Mouse (Mus musculus): Measurements from ENCODE around the gene Zp1. TPM values are rescaled to one million over a fixed set of nuclear protein-coding genes. Genes with fewer than 3 reads are reported as not detected.

Gene Zp1
- not detected in 2 replicates for total RNA-seq (2017)

GRCm38 (mm10) chr19:10920532-10920931, at the start of gene Zp1:
TSS of gene Zp1 (minus strand) at chr19:10920632.
- no peak for ATAC-seq (replicated peaks in 1 of 2; ENCODE audit: insufficient read depth in 1 of 2, low FRiP score in 2 of 2, low TSS enrichment in 1 of 2, low read depth in 1 of 2, poor library complexity in 2 of 2, severe bottlenecking in 2 of 2)

GRCm38 (mm10) chr19:10968578-10968977, 48.1 kb upstream of the Zp1 start:
- ATAC-seq (replicated peaks in 1 of 2; ENCODE audit: insufficient read depth in 1 of 2, low FRiP score in 2 of 2, low TSS enrichment in 1 of 2, low read depth in 1 of 2, poor library complexity in 2 of 2, severe bottlenecking in 2 of 2), result no peak

- ATAC-seq (replicated peaks in 1 of 2; ENCODE audit: insufficient read depth in 1 of 2, low FRiP score in 2 of 2, low TSS enrichment in 1 of 2, low read depth in 1 of 2, poor library complexity in 2 of 2, severe bottlenecking in 2 of 2), result no peak
Observed at GRCm38 (mm10) chr19:10965721-10966120, 45.3 kb upstream of the Zp1 start.

- ATAC-seq (replicated peaks in 1 of 2; ENCODE audit: insufficient read depth in 1 of 2, low FRiP score in 2 of 2, low TSS enrichment in 1 of 2, low read depth in 1 of 2, poor library complexity in 2 of 2, severe bottlenecking in 2 of 2), result no peak
Observed at GRCm38 (mm10) chr19:10959978-10960346, 39.5 kb upstream of the Zp1 start.

- ATAC-seq (replicated peaks in 1 of 2; ENCODE audit: insufficient read depth in 1 of 2, low FRiP score in 2 of 2, low TSS enrichment in 1 of 2, low read depth in 1 of 2, poor library complexity in 2 of 2, severe bottlenecking in 2 of 2), result peak; percentile 78 to 90
Observed at GRCm38 (mm10) chr19:10959085-10959977, 38.9 kb upstream of the Zp1 start.

GRCm38 (mm10) chr19:10952021-10952939, 31.8 kb upstream of the Zp1 start:
- ATAC-seq (replicated peaks in 1 of 2; ENCODE audit: insufficient read depth in 1 of 2, low FRiP score in 2 of 2, low TSS enrichment in 1 of 2, low read depth in 1 of 2, poor library complexity in 2 of 2, severe bottlenecking in 2 of 2), result no peak

GRCm38 (mm10) chr19:10949558-10949957, 29.1 kb upstream of the Zp1 start:
- no peak for ATAC-seq (replicated peaks in 1 of 2; ENCODE audit: insufficient read depth in 1 of 2, low FRiP score in 2 of 2, low TSS enrichment in 1 of 2, low read depth in 1 of 2, poor library complexity in 2 of 2, severe bottlenecking in 2 of 2)

GRCm38 (mm10) chr19:10949112-10949511, 28.7 kb upstream of the Zp1 start, which contains the start of gene Ccdc86:
TSS of gene Ccdc86 (minus strand) at chr19:10949266.
- ATAC-seq (replicated peaks in 1 of 2; ENCODE audit: insufficient read depth in 1 of 2, low FRiP score in 2 of 2, low TSS enrichment in 1 of 2, low read depth in 1 of 2, poor library complexity in 2 of 2, severe bottlenecking in 2 of 2), result peak; percentile 92 to 96

- no peak for ATAC-seq (replicated peaks in 1 of 2; ENCODE audit: insufficient read depth in 1 of 2, low FRiP score in 2 of 2, low TSS enrichment in 1 of 2, low read depth in 1 of 2, poor library complexity in 2 of 2, severe bottlenecking in 2 of 2)
Observed at GRCm38 (mm10) chr19:10948416-10948815, 28.0 kb upstream of the Zp1 start.

GRCm38 (mm10) chr19:10947219-10947618, 26.8 kb upstream of the Zp1 start:
- peak in 1 of 2 experiments; percentile 20; a peak in 1 of 4 replicates for ATAC-seq (replicated peaks in 1 of 2; ENCODE audit: insufficient read depth in 1 of 2, low FRiP score in 2 of 2, low TSS enrichment in 1 of 2, low read depth in 1 of 2, poor library complexity in 2 of 2, severe bottlenecking in 2 of 2)

GRCm38 (mm10) chr19:10946506-10946905, 26.1 kb upstream of the Zp1 start:
- no peak for ATAC-seq (replicated peaks in 1 of 2; ENCODE audit: insufficient read depth in 1 of 2, low FRiP score in 2 of 2, low TSS enrichment in 1 of 2, low read depth in 1 of 2, poor library complexity in 2 of 2, severe bottlenecking in 2 of 2)

- ATAC-seq (replicated peaks in 1 of 2; ENCODE audit: insufficient read depth in 1 of 2, low FRiP score in 2 of 2, low TSS enrichment in 1 of 2, low read depth in 1 of 2, poor library complexity in 2 of 2, severe bottlenecking in 2 of 2), result peak in 1 of 2 experiments; percentile 17; a peak in 1 of 4 replicates
Observed at GRCm38 (mm10) chr19:10943955-10944354, 23.5 kb upstream of the Zp1 start.

- 0 out of 4 replicates have a peak, but pooled peaks of 1 of the 2 experiments have one; percentile 1 for ATAC-seq (replicated peaks in 1 of 2; ENCODE audit: insufficient read depth in 1 of 2, low FRiP score in 2 of 2, low TSS enrichment in 1 of 2, low read depth in 1 of 2, poor library complexity in 2 of 2, severe bottlenecking in 2 of 2)
Observed at GRCm38 (mm10) chr19:10940801-10941457, 20.5 kb upstream of the Zp1 start.

GRCm38 (mm10) chr19:10940097-10940800, 19.8 kb upstream of the Zp1 start:
- peak; percentile 82 to 85 for ATAC-seq (replicated peaks in 1 of 2; ENCODE audit: insufficient read depth in 1 of 2, low FRiP score in 2 of 2, low TSS enrichment in 1 of 2, low read depth in 1 of 2, poor library complexity in 2 of 2, severe bottlenecking in 2 of 2)

GRCm38 (mm10) chr19:10938771-10939170, 18.3 kb upstream of the Zp1 start:
- no peak for ATAC-seq (replicated peaks in 1 of 2; ENCODE audit: insufficient read depth in 1 of 2, low FRiP score in 2 of 2, low TSS enrichment in 1 of 2, low read depth in 1 of 2, poor library complexity in 2 of 2, severe bottlenecking in 2 of 2)

- no peak for ATAC-seq (replicated peaks in 1 of 2; ENCODE audit: insufficient read depth in 1 of 2, low FRiP score in 2 of 2, low TSS enrichment in 1 of 2, low read depth in 1 of 2, poor library complexity in 2 of 2, severe bottlenecking in 2 of 2)
Observed at GRCm38 (mm10) chr19:10937110-10937563, 16.7 kb upstream of the Zp1 start, which contains the start of gene Ptgdr2. TSS of gene Ptgdr2 (plus strand) at chr19:10937160.

- ATAC-seq (replicated peaks in 1 of 2; ENCODE audit: insufficient read depth in 1 of 2, low FRiP score in 2 of 2, low TSS enrichment in 1 of 2, low read depth in 1 of 2, poor library complexity in 2 of 2, severe bottlenecking in 2 of 2), result no peak
Observed at GRCm38 (mm10) chr19:10936077-10936476, 15.6 kb upstream of the Zp1 start.
